Mouse (Mus musculus) small intestine, adult 2 months (tissue): ENCODE measurements around the gene Mtfp1. TPM values are rescaled to one million over a fixed set of nuclear protein-coding genes. Genes with fewer than 3 reads are reported as not detected.

ENCODE experiments used
- H3K27ac ChIP-seq: fragments of 200-500 bp; 2 replicates; pipeline ENCODE4 v1.5.1; 2012; ENCODE audit warnings: low read depth, low read length, control low read depth, inconsistent platforms; ENCODE audit not compliant: insufficient read depth
- H3K27me3 ChIP-seq: fragments of 200-500 bp; 2 replicates; pipeline ENCODE4 v1.6.1; 2012; ENCODE audit warnings: mild to moderate bottlenecking, moderate library complexity, low read length, inconsistent platforms; ENCODE audit not compliant: control insufficient read depth, insufficient read depth
- H3K36me3 ChIP-seq: fragments of 200-500 bp; 2 replicates; pipeline ENCODE4 v1.6.1; 2012; ENCODE audit warnings: mild to moderate bottlenecking, low read length, control low read depth, inconsistent platforms; ENCODE audit not compliant: control insufficient read depth, insufficient read depth
- H3K4me1 ChIP-seq: fragments of 200-500 bp; 2 replicates; pipeline ENCODE4 v1.6.1; 2012; ENCODE audit warnings: low read length, inconsistent platforms, mixed read lengths; ENCODE audit not compliant: control insufficient read depth, insufficient read depth, insufficient read length
- H3K4me3 ChIP-seq: fragments of 200-500 bp; 2 replicates; pipeline ENCODE4 v1.5.1; 2012; ENCODE audit warnings: low read depth, mild to moderate bottlenecking, control low read depth, inconsistent platforms, low read length, moderate library complexity
- CTCF ChIP-seq: fragments of 200-500 bp; IDR thresholded peaks from 2 replicates; pipeline ENCODE4 v1.5.1; 2012; ENCODE audit warnings: low read depth, mild to moderate bottlenecking, control low read depth, inconsistent platforms, low read length, moderate library complexity, mixed read lengths; ENCODE audit not compliant: insufficient replicate concordance, insufficient read length; ENCODE audit errors: extremely low read depth
- POLR2A ChIP-seq: fragments of 200-500 bp; IDR thresholded peaks from 2 replicates; pipeline ENCODE4 v1.6.1; 2012; ENCODE audit warnings: low read depth, mild to moderate bottlenecking, control low read depth, inconsistent platforms, low read length, moderate library complexity
- WGBS: fragments of 180-500 bp; shearing (Covaris S2); methylation state at CpG from one replicate; pipeline ENCODE4 v1.1.7; 2018; 5-methylcytosine and 5-hydroxymethylcytosine counted together
- polyA plus RNA-seq: library from polyadenylated mRNA; depleted of rRNA; stranded (reverse); fragments of >200 nt; gene quantifications from 2 replicates; pipeline ENCODE4 v1.2.3, GENCODE M21; 2012

Mtfp1 gene
- polyA plus RNA-seq, 1 experiment = 26.6 TPM

DNA sequence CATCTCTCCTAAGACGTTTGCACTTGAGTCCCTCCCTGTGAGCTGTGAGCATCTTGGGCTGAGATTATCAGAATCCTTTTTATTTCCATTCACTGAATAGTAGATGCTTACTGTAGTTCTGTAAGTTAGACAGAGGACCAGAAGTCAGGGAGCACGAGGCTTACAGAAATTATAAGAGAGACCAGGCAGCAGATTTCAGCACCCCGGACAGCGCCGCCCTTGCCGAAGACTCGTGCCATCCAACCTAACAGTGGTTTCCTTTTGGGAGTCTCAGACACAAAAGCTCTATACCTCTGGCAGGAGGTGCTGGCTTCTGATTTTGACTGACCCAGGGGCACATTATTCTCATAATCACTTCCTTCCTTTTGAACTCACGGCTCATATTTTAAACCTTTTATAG, 18.6 kb downstream of the Mtfp1 start:
- Histone ChIP-seq H3K4me3 (no peak overlapping the region), H3K27ac (no peak overlapping the region), H3K4me1 (no peaks in the 10 kb centered on the region), H3K36me3 (no peaks in the 10 kb centered on the region), H3K27me3 (no peaks in the 10 kb centered on the region)
- 11% methylated on average over 8 of the region's 8 CpGs for WGBS
- TF ChIP-seq CTCF (no peak), POLR2A (no peak)

DNA sequence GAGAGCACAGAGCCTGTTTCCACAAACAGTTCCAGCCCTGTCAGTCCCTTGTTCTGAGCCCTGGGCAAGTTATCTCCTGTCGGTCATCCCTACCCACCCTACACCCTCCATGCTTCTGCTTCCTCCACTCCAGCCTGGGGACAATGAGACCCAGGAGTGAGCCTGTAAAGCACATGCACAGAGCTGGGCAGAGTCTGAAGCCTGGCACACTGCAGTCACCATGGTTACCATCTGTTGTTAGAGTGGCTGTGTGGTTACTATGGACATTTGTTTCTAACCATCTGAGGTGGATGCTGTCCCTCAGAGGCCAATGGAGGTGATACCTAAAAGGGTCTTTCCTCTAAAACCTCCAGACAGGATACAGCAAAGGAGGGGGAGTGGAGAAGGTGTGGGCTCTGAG, 25.6 kb downstream of the Mtfp1 start:
- TF ChIP-seq POLR2A (no peak), CTCF (no peak)
- Histone ChIP-seq H3K36me3 (no peaks in the 10 kb centered on the region), H3K27me3 (no peaks in the 10 kb centered on the region), H3K27ac (no peak overlapping the region), H3K4me1 (no peaks in the 10 kb centered on the region), H3K4me3 (no peak overlapping the region)
- 48% methylated on average over 1 of the region's 1 CpGs for WGBS

DNA sequence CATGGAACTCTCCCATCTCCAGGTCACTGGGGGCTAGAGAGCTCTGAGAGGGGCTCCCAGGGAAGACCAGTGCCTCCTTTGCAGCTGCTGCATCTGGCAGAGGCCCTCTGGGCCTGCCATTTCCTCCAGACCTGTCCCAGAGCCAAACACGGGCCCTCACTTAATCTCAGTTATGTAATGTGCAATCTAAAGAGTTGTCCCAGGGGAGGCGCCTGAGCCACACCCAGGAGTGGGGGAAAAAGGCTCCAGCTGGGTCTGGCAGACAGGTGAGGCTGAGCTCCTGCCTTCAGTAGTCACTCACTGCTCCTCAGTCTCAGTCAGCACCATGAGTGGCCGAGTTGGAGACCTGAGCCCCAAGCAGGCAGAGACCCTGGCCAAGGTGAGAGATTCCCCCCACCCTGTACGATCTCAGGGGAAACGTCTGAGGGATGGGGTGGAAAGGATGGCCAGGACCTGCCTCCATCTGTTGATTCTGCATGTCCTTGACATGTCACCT, 30.6 kb downstream of the Mtfp1 start, which contains the start of gene Sec14l3:
Gene Sec14l3, plus strand, starts transcription at position 215 of the 496 bp plus-strand sequence.
- TF ChIP-seq CTCF (no peak), POLR2A (no peak)
- no peaks in the 10 kb centered on the region for H3K36me3 ChIP-seq
- H3K27ac ChIP-seq = no peak within 1 kb of the TSS
- H3K4me1 ChIP-seq = no peaks in the 10 kb centered on the region
- no peaks in the 10 kb centered on the region for H3K27me3 ChIP-seq
- 17% methylated on average over 5 of the region's 5 CpGs for WGBS
- no peak within 1 kb of the TSS for H3K4me3 ChIP-seq

DNA sequence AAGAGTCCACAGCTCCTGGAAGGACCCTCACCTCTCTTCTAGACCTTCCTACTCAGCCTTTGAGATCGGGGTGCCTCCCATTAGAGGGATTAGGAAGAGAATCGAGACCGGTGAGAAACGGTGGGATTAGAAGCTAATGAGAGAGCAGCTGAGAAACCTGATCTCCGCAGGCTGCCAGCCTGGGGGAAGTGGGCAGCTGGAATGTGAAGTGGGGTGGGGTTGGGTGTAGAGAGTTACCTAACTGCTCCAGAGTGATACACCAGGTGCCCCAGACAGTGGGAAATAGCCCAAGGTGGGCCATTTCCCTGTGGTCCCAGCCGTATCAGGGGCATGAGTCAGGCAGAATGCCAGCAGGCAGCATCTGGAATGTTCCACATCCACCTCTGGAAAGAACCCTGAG, 32.3 kb downstream of the Mtfp1 start:
- no peaks in the 10 kb centered on the region for H3K4me1 ChIP-seq
- H3K36me3 ChIP-seq = no peaks in the 10 kb centered on the region
- no peak overlapping the region for H3K27ac ChIP-seq
- TF ChIP-seq CTCF (no peak), POLR2A (no peak)
- no peaks in the 10 kb centered on the region for H3K27me3 ChIP-seq
- H3K4me3 ChIP-seq = no peak overlapping the region
- WGBS = 50% methylated on average over 6 of the region's 6 CpGs

DNA sequence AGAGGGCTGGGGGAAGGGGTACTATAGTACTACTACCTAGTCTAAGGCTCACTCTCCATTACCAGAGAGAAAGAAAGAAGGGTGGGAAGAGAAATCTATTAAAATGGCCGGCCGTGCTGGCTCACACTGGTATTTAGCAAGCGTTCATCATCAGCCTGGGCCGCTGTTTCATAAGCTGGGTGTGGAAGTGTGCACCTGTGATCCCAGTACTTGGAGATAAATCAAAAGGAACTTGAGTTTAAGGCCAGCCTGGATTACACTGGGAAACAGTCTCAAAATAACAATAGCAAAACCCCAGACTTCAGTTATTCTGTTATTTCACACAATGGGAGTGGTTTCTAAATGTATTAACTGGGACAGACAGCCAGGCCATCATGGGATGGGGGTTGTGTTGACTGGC, 32.7 kb downstream of the Mtfp1 start:
- Histone ChIP-seq H3K36me3 (no peaks in the 10 kb centered on the region), H3K27ac (no peak overlapping the region), H3K27me3 (no peaks in the 10 kb centered on the region), H3K4me3 (no peak overlapping the region), H3K4me1 (no peaks in the 10 kb centered on the region)
- WGBS = 87% methylated on average over 4 of the region's 4 CpGs
- TF ChIP-seq POLR2A (no peak), CTCF (no peak)

DNA sequence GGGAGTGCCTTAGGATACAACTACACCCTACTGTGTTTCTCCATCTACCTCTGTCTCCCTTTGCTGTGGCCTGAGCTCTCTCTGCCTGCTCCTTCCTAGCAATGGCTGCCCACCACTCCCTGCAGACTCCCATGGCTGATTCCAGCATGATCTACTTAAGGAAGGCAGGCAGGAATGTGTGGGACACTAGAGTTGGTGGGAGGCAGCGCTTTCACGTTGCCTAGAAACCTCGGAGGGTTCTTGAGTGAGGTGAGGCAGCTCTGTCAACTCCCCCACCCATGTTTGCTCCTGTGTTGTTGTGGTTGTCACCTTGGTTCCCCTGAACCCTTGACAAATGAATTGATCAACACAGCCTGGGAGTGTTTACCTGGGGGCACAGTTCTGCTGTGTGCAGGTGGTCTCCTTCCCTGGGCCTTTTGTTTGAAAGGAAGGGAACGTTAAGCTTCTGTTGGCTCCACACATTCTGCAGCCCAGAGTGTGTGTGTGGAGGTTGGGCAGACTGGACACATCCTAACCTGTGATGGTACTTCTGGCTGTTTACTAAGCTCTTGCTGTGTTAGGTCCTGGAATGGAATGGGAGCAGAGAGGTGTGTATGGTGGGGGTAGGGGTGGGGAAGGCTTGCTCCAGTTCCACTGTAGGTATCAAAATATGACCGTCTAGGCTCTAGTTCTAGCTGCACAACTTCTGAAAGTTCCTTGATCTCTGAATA, 34.2 kb downstream of the Mtfp1 start:
- Histone ChIP-seq H3K4me1 (no peaks in the 10 kb centered on the region), H3K27ac (no peak overlapping the region), H3K27me3 (no peaks in the 10 kb centered on the region), H3K36me3 (no peaks in the 10 kb centered on the region), H3K4me3 (no peak overlapping the region)
- 38% methylated on average over 5 of the region's 5 CpGs for WGBS
- TF ChIP-seq CTCF = no peak
- no peak for TF ChIP-seq POLR2A

DNA sequence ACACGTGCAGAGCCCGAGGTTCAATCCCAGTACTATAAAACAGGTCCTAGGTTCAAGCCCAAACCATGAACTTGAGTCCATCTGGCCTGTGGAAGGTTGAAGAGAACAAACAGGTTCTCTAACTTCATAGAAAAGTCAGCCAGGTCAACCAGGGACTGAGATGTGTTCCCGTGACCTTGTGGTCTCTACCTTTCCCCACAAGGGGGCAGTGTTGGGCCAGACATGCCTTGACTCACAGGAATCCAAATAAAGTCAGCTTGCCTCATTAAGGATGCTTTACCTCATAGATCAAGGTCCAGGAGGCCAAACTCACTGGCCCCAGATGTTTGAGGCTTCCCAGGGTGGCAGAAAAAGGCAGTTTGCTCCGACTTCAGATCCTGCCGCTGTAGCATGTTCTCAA, 41.7 kb downstream of the Mtfp1 start:
- WGBS = 16% methylated on average over 5 of the region's 5 CpGs
- Histone ChIP-seq H3K36me3 (no peaks in the 10 kb centered on the region), H3K27me3 (no peaks in the 10 kb centered on the region), H3K4me1 (no peaks in the 10 kb centered on the region), H3K27ac (no peak overlapping the region), H3K4me3 (no peak overlapping the region)
- TF ChIP-seq CTCF (peak; percentile 84; the same call in 1 of the 2 replicates), POLR2A (no peak)
